Mouse (Mus musculus) lung, postnatal 0 days (tissue): Measurements from ENCODE around the gene Ptdss2.

ENCODE experiments used
- CTCF ChIP-seq: IDR thresholded peaks from 2 replicates; pipeline ENCODE4 v1.5.1; 2016; ENCODE audit warnings: antibody characterized with exemption, mild to moderate bottlenecking
- EP300 ChIP-seq: IDR thresholded peaks from 2 replicates; pipeline ENCODE4 v1.6.1; 2016; ENCODE audit warnings: antibody characterized with exemption, mild to moderate bottlenecking, control low read depth

GRCm38 (mm10) chr7:141191036-141191435 is 68.9 kb downstream of the Ptdss2 start:
- TF ChIP-seq EP300 (no peak), CTCF (no peak)
